Mouse (Mus musculus) gonadal fat pad, adult 2 months (tissue): Measurements from ENCODE around the gene Gm6356. TPM values are rescaled to one million over a fixed set of nuclear protein-coding genes. Genes with fewer than 3 reads are reported as not detected.
"Not testable (repeated sequence)": the region's sequence is repeated elsewhere in the genome, so short reads cannot be mapped to it uniquely, and the experiment has no call there.

Experiments
- DNase-seq: peaks from one replicate; pipeline ENCODE4 v3.0.0-alpha.2; 2012; ENCODE audit warnings: low read depth
- polyA plus RNA-seq: library from polyadenylated mRNA; depleted of rRNA; stranded (reverse); fragments of >200 nt; gene quantifications from 2 replicates; pipeline ENCODE4 v1.2.3, GENCODE M21; 2012; rRNA removed

Gene Gm6356
- polyA plus RNA-seq = not detected in 2 replicates

DNA sequence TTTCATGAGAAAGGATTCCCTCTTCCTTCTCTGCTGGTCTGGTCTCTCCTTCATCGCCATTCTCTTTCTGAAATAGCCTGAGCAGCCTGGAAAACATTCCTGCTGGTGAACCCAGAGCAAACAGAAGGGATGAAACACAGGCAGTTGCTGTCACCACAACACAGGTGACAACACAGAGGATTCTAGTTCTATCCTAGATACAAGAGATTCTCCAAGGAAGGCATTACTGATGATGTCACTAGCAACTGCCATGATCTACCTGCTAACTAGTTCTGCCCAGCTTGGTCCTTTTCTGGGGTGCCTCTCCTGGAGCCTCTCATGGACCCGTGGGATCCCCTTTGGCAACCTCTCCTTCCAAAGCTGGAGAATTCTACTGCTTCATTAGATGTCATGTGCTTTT is at the start of gene Gm6356:
Gm6356 (minus strand) TSS at position 101 of the 400 bp plus-strand sequence.
- not testable (repeated sequence) for DNase-seq

Other genes with a start within 250 kb of the Gm6356 start
- gene Gm3636, start 231.5 kb downstream of the Gm6356 start, polyA plus RNA-seq = 0.66 and 0.92 TPM in 2 replicates
- not detected in 2 replicates for gene Gm8362, start 199.4 kb downstream of the Gm6356 start, polyA plus RNA-seq
- not detected in 2 replicates for gene Gm3642, start 133.5 kb downstream of the Gm6356 start, polyA plus RNA-seq
- gene Gm3667, start 83.9 kb downstream of the Gm6356 start, polyA plus RNA-seq = 0.23 and 0.26 TPM in 2 replicates
- gene Gm10406, start 53.6 kb upstream of the Gm6356 start, polyA plus RNA-seq = 0.71 and 1.7 TPM in 2 replicates
- not detected in 2 replicates for gene Gm3685, start 71.2 kb upstream of the Gm6356 start, polyA plus RNA-seq
- 0.80 and 1.5 TPM in 2 replicates for gene Gm3696, start 126.8 kb upstream of the Gm6356 start, polyA plus RNA-seq
- not detected in 2 replicates for gene Gm6676, start 151.6 kb upstream of the Gm6356 start, polyA plus RNA-seq
- gene Gm3512, start 200.7 kb upstream of the Gm6356 start, polyA plus RNA-seq = 0.75 and 0.77 TPM in 2 replicates
- gene Gm16434, start 220.7 kb upstream of the Gm6356 start, polyA plus RNA-seq = not detected in 2 replicates